Mouse (Mus musculus): ENCODE measurements at regions not wholly inside any gene's neighbourhood (a gene's known extent, or its start where the extent isn't known, plus 50 kb on each side); places are given as distances from the start of the nearest gene placed in this dataset.
"Not testable (repeated sequence)": the region's sequence is repeated elsewhere in the genome, so short reads cannot be mapped to it uniquely, and the experiment has no call there.

GRCm38 (mm10) chr4:71431245-71431929 is 326.4 kb downstream of the Gm11232 start:
- no peak for DNase-seq (ENCODE audit: extremely low spot score, low read depth, low spot score)

- not testable (repeated sequence) for DNase-seq (ENCODE audit: extremely low spot score, low read depth, low spot score)
Observed at GRCm38 (mm10) chr4:71422121-71422520, 335.6 kb downstream of the Gm11232 start.

- DNase-seq (ENCODE audit: extremely low spot score, low read depth, low spot score), result no peak
Observed at GRCm38 (mm10) chr4:71409867-71410266, 347.9 kb downstream of the Gm11232 start.

GRCm38 (mm10) chr4:71390444-71390843 is 367.3 kb downstream of the Gm11232 start:
- DNase-seq (ENCODE audit: extremely low spot score, low read depth, low spot score), result no peak

GRCm38 (mm10) chr4:71369276-71369675 is 388.5 kb downstream of the Gm11232 start:
- DNase-seq (ENCODE audit: extremely low spot score, low read depth, low spot score), result no peak

GRCm38 (mm10) chr4:71363761-71364160 is 394.0 kb downstream of the Gm11232 start:
- no peak for DNase-seq (ENCODE audit: extremely low spot score, low read depth, low spot score)

- no peak for DNase-seq (ENCODE audit: extremely low spot score, low read depth, low spot score)
Observed at GRCm38 (mm10) chr4:71357626-71358025, 400.1 kb downstream of the Gm11232 start.

GRCm38 (mm10) chr4:71356714-71357113 is 401.1 kb downstream of the Gm11232 start:
- no peak for DNase-seq (ENCODE audit: extremely low spot score, low read depth, low spot score)

- DNase-seq (ENCODE audit: extremely low spot score, low read depth, low spot score), result no peak
Observed at GRCm38 (mm10) chr4:71356310-71356709, 401.5 kb downstream of the Gm11232 start.

GRCm38 (mm10) chr4:71351880-71352279 is 405.9 kb downstream of the Gm11232 start:
- no peak for DNase-seq (ENCODE audit: extremely low spot score, low read depth, low spot score)

GRCm38 (mm10) chr4:71343068-71343467 is 414.7 kb downstream of the Gm11232 start:
- DNase-seq (ENCODE audit: extremely low spot score, low read depth, low spot score), result no peak

- DNase-seq (ENCODE audit: extremely low spot score, low read depth, low spot score), result no peak
Observed at GRCm38 (mm10) chr4:71338582-71338981, 419.2 kb downstream of the Gm11232 start.

GRCm38 (mm10) chr4:71332672-71333071 is 425.1 kb downstream of the Gm11232 start:
- no peak for DNase-seq (ENCODE audit: extremely low spot score, low read depth, low spot score)

GRCm38 (mm10) chr4:71332018-71332417 is 425.7 kb downstream of the Gm11232 start:
- DNase-seq (ENCODE audit: extremely low spot score, low read depth, low spot score), result no peak

- DNase-seq (ENCODE audit: extremely low spot score, low read depth, low spot score), result no peak
Observed at GRCm38 (mm10) chr4:71316605-71317004, 441.2 kb downstream of the Gm11232 start.

GRCm38 (mm10) chr4:71307176-71307612 is 450.6 kb downstream of the Gm11232 start:
- peak; percentile 6 for DNase-seq (ENCODE audit: extremely low spot score, low read depth, low spot score)

GRCm38 (mm10) chr4:71306690-71307089 is 451.1 kb downstream of the Gm11232 start:
- DNase-seq (ENCODE audit: extremely low spot score, low read depth, low spot score), result no peak

- DNase-seq (ENCODE audit: extremely low spot score, low read depth, low spot score), result not testable (repeated sequence)
Observed at GRCm38 (mm10) chr4:71295716-71296115, 462.0 kb downstream of the Gm11232 start.

GRCm38 (mm10) chr4:71291741-71292149 is 466.0 kb downstream of the Gm11232 start:
- no peak for DNase-seq (ENCODE audit: extremely low spot score, low read depth, low spot score)

- not testable (repeated sequence) for DNase-seq (ENCODE audit: extremely low spot score, low read depth, low spot score)
Observed at GRCm38 (mm10) chr4:71291111-71291740, 466.5 kb downstream of the Gm11232 start.

GRCm38 (mm10) chr4:71283147-71283546 is 474.6 kb downstream of the Gm11232 start:
- no peak for DNase-seq (ENCODE audit: extremely low spot score, low read depth, low spot score)

- no peak for DNase-seq (ENCODE audit: extremely low spot score, low read depth, low spot score)
Observed at GRCm38 (mm10) chr4:71279710-71280109, 478.1 kb downstream of the Gm11232 start.

Measured in hindlimb bud, embryonic 11.5 days (tissue).